Mouse (Mus musculus) erythroblast, embryonic 14.5 days (primary cell): ENCODE measurements around the gene Herc2.

Experiments
- GATA1 ChIP-seq: IDR thresholded peaks from 2 replicates; pipeline ENCODE4 v1.6.1; 2012; ENCODE audit warnings: low read length, inconsistent platforms, mixed read lengths
- TAL1 ChIP-seq: IDR thresholded peaks from 3 replicates; pipeline ENCODE4 v1.6.1; 2012; ENCODE audit warnings: low read length, inconsistent platforms, mixed read lengths

- no peak for TF ChIP-seq GATA1
- TF ChIP-seq TAL1, result no peak
Observed at GRCm38 (mm10) chr7:56052996-56053395, 3.0 kb downstream of the Herc2 start.
